Mouse (Mus musculus): ENCODE measurements around the gene 2010300C02Rik. TPM values are rescaled to one million over a fixed set of nuclear protein-coding genes. Genes with fewer than 3 reads are reported as not detected.

Gene 2010300C02Rik
- polyA plus RNA-seq, 1 experiment from 2014 or later: 0.27 TPM

- Histone ChIP-seq H3K27ac (peak overlapping the region; percentile 36; the same call in 1 of the 2 replicates), H3K9me3 (replicated peaks) (no peaks in the 10 kb centered on the region), H3K9ac (no peak overlapping the region), H3K36me3 (no peaks in the 10 kb centered on the region), H3K4me2 (peak overlapping the region; percentile 22; the same call in 1 of the 2 replicates), H3K4me3 (no peak overlapping the region), H3K27me3 (replicated peaks) (no peaks in the 10 kb centered on the region; the same call in 1 of the 2 replicates), H3K4me1 (peaks cover 4% of the 10 kb centered on the region; the same call in 1 of the 2 replicates)
- ATAC-seq: no peak
- WGBS (ENCODE audit: insufficient replicate concordance): 40% methylated on average over 13 of the region's 13 CpGs
Observed at GRCm38 (mm10) chr1:37585809-37586480, 133.9 kb downstream of the 2010300C02Rik start.

GRCm38 (mm10) chr1:37583795-37584464, 136.0 kb downstream of the 2010300C02Rik start:
- no peak overlapping the region for H3K27ac ChIP-seq
- H3K9me3 ChIP-seq (replicated peaks): no peaks in the 10 kb centered on the region
- WGBS (ENCODE audit: insufficient replicate concordance): 57% methylated on average over 9 of the region's 9 CpGs
- H3K4me1 ChIP-seq: peaks cover 4% of the 10 kb centered on the region; the same call in 1 of the 2 replicates
- H3K36me3 ChIP-seq: no peaks in the 10 kb centered on the region
- H3K4me2 ChIP-seq: no peak overlapping the region
- H3K9ac ChIP-seq: no peak overlapping the region
- H3K27me3 ChIP-seq (replicated peaks): no peaks in the 10 kb centered on the region; the same call in none of the 2 replicates
- no peak overlapping the region for H3K4me3 ChIP-seq
- no peak for ATAC-seq

- no peak overlapping the region for H3K9ac ChIP-seq
- no peak overlapping the region for H3K27ac ChIP-seq
- H3K36me3 ChIP-seq: no peaks in the 10 kb centered on the region
- H3K9me3 ChIP-seq (replicated peaks): no peaks in the 10 kb centered on the region
- no peaks in the 10 kb centered on the region; the same call in none of the 2 replicates for H3K27me3 ChIP-seq (replicated peaks)
- peaks cover 4% of the 10 kb centered on the region; the same call in 1 of the 2 replicates for H3K4me1 ChIP-seq
- H3K4me3 ChIP-seq: no peak overlapping the region
- no peak for ATAC-seq
- H3K4me2 ChIP-seq: no peak overlapping the region
- 80% methylated on average over 8 of the region's 8 CpGs for WGBS (ENCODE audit: insufficient replicate concordance)
Observed at GRCm38 (mm10) chr1:37583167-37583566, 136.7 kb downstream of the 2010300C02Rik start.

- Histone ChIP-seq H3K9me3 (replicated peaks) (no peaks in the 10 kb centered on the region), H3K4me1 (no peaks in the 10 kb centered on the region), H3K4me3 (no peak overlapping the region), H3K9ac (no peak overlapping the region), H3K4me2 (no peak overlapping the region), H3K27me3 (replicated peaks) (no peaks in the 10 kb centered on the region; the same call in none of the 2 replicates), H3K36me3 (no peaks in the 10 kb centered on the region), H3K27ac (no peak overlapping the region)
- WGBS (ENCODE audit: insufficient replicate concordance): 80% methylated on average over 13 of the region's 13 CpGs
- ATAC-seq: no peak
Observed at GRCm38 (mm10) chr1:37579686-37580085, 140.2 kb downstream of the 2010300C02Rik start.

- H3K4me2 ChIP-seq: no peak overlapping the region
- 60% methylated on average over 10 of the region's 10 CpGs for WGBS (ENCODE audit: insufficient replicate concordance)
- no peaks in the 10 kb centered on the region for H3K4me1 ChIP-seq
- ATAC-seq: no peak
- no peaks in the 10 kb centered on the region for H3K9me3 ChIP-seq (replicated peaks)
- H3K9ac ChIP-seq: no peak overlapping the region
- H3K27ac ChIP-seq: no peak overlapping the region
- no peak overlapping the region for H3K4me3 ChIP-seq
- no peaks in the 10 kb centered on the region for H3K36me3 ChIP-seq
- H3K27me3 ChIP-seq (replicated peaks): no peaks in the 10 kb centered on the region
Observed at GRCm38 (mm10) chr1:37572528-37573272, 147.2 kb downstream of the 2010300C02Rik start.

GRCm38 (mm10) chr1:37568379-37568778, 151.5 kb downstream of the 2010300C02Rik start:
- Histone ChIP-seq H3K4me3 (no peak overlapping the region), H3K36me3 (no peaks in the 10 kb centered on the region), H3K9me3 (replicated peaks) (no peaks in the 10 kb centered on the region), H3K9ac (no peak overlapping the region), H3K27ac (no peak overlapping the region), H3K27me3 (replicated peaks) (no peaks in the 10 kb centered on the region), H3K4me1 (no peaks in the 10 kb centered on the region), H3K4me2 (no peak overlapping the region)
- WGBS (ENCODE audit: insufficient replicate concordance): 78% methylated on average over 1 of the region's 1 CpGs
- no peak for ATAC-seq

- 66% methylated on average over 4 of the region's 4 CpGs for WGBS (ENCODE audit: insufficient replicate concordance)
- Histone ChIP-seq H3K4me1 (no peaks in the 10 kb centered on the region), H3K9ac (no peak overlapping the region), H3K27me3 (replicated peaks) (no peaks in the 10 kb centered on the region), H3K4me3 (no peak overlapping the region), H3K4me2 (no peak overlapping the region), H3K36me3 (no peaks in the 10 kb centered on the region), H3K9me3 (replicated peaks) (no peaks in the 10 kb centered on the region), H3K27ac (no peak overlapping the region)
- ATAC-seq: no peak
Observed at GRCm38 (mm10) chr1:37566754-37567153, 153.1 kb downstream of the 2010300C02Rik start.

GRCm38 (mm10) chr1:37566344-37566743, 153.5 kb downstream of the 2010300C02Rik start:
- H3K9me3 ChIP-seq (replicated peaks): no peaks in the 10 kb centered on the region
- no peaks in the 10 kb centered on the region for H3K36me3 ChIP-seq
- no peak overlapping the region for H3K9ac ChIP-seq
- no peak for ATAC-seq
- no peak overlapping the region for H3K27ac ChIP-seq
- H3K4me1 ChIP-seq: no peaks in the 10 kb centered on the region
- no peak overlapping the region for H3K4me3 ChIP-seq
- no peak overlapping the region for H3K4me2 ChIP-seq
- 74% methylated on average over 2 of the region's 2 CpGs for WGBS (ENCODE audit: insufficient replicate concordance)
- H3K27me3 ChIP-seq (replicated peaks): no peaks in the 10 kb centered on the region

- 59% methylated on average over 6 of the region's 6 CpGs for WGBS (ENCODE audit: insufficient replicate concordance)
- no peak overlapping the region for H3K27ac ChIP-seq
- H3K9ac ChIP-seq: no peak overlapping the region
Observed at GRCm38 (mm10) chr1:37565396-37565795, 154.5 kb downstream of the 2010300C02Rik start.

GRCm38 (mm10) chr1:37561955-37562354, 157.9 kb downstream of the 2010300C02Rik start:
- H3K9me3 ChIP-seq (replicated peaks): no peaks in the 10 kb centered on the region
- no peaks in the 10 kb centered on the region for H3K27me3 ChIP-seq (replicated peaks)
- WGBS (ENCODE audit: insufficient replicate concordance): 49% methylated on average over 3 of the region's 3 CpGs
- no peak overlapping the region for H3K27ac ChIP-seq
- no peaks in the 10 kb centered on the region for H3K4me1 ChIP-seq
- H3K9ac ChIP-seq: no peak overlapping the region
- H3K36me3 ChIP-seq: no peaks in the 10 kb centered on the region
- no peak overlapping the region for H3K4me2 ChIP-seq
- H3K4me3 ChIP-seq: no peak overlapping the region
- ATAC-seq: no peak

More at GRCm38 (mm10) chr1:37565396-37565795, 154.5 kb downstream of the 2010300C02Rik start:
- no peak for ATAC-seq
- Histone ChIP-seq H3K4me3 (no peak overlapping the region), H3K4me1 (no peaks in the 10 kb centered on the region), H3K27me3 (replicated peaks) (no peaks in the 10 kb centered on the region), H3K9me3 (replicated peaks) (no peaks in the 10 kb centered on the region), H3K4me2 (no peak overlapping the region), H3K36me3 (no peaks in the 10 kb centered on the region)

Data from liver, embryonic 12.5 days (tissue).